ENCODE assay signal across 23 mouse cellular contexts in the genomic region with DNA sequence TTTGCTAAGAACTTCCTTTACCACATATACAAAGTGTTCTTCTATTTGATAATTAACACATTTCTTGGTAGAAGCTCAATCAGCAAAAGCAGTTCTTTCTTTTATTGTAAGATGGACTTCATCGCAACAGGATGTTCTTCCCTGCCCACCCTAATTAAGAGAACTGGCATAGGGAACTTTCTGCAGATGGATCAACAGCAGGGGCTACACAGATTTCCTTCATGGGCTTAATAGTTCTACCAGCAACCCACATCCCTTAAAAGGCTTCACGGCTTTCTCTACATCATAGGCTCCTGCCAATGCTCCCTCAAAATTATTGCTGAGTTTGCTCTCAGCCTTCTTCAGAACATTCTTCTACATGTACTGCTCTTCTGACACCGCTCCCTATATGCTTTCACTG.
"Had no signal": no experiment of that assay in that cellular context is flagged by ENCODE, and none has a peak within 500 bp of the region (broad histone marks: within the 10 kb centered on the region; RNA-seq: fewer than 3 reads in every experiment).

No protein-coding gene starts in this region.

- DNase-seq: kidney, adult 8-10 months; kidney, postnatal 10 days; kidney, postnatal 4 days; liver, postnatal 0 days; lung, embryonic 14.5 days; right cerebral cortex, adult 18-20 months; right cerebral cortex, postnatal 14 days; right cerebral cortex, postnatal 4 days; thymus, adult 2 months; thymus, postnatal 14 days; thymus, postnatal 4 days had no signal

- H3K27ac ChIP-seq: kidney, embryonic 15.5 days; left cerebral cortex, adult 2 months; liver, embryonic 14.5 days; macrophage; midbrain, embryonic 12.5 days; midbrain, embryonic 15.5 days; neural tube, embryonic 12.5 days; neural tube, embryonic 15.5 days; stomach, postnatal 0 days had no signal

- H3K9ac ChIP-seq: kidney, embryonic 15.5 days; liver, embryonic 14.5 days; liver, postnatal 0 days; lung, embryonic 14.5 days; midbrain, embryonic 12.5 days; midbrain, embryonic 15.5 days; neural tube, embryonic 12.5 days; neural tube, embryonic 15.5 days had no signal

- H3K27me3 ChIP-seq: kidney, embryonic 15.5 days; midbrain, embryonic 12.5 days; midbrain, embryonic 15.5 days; neural tube, embryonic 12.5 days; neural tube, embryonic 15.5 days had no signal

- H3K36me3 ChIP-seq: kidney, embryonic 15.5 days; midbrain, embryonic 12.5 days; midbrain, embryonic 15.5 days; neural tube, embryonic 12.5 days; neural tube, embryonic 15.5 days had no signal

- H3K4me2 ChIP-seq: kidney, embryonic 15.5 days; liver, embryonic 11.5 days; lung, embryonic 14.5 days; midbrain, embryonic 12.5 days; midbrain, embryonic 15.5 days; neural tube, embryonic 12.5 days; neural tube, embryonic 15.5 days had no signal

- H3K9me3 ChIP-seq: kidney, embryonic 15.5 days; midbrain, embryonic 12.5 days; midbrain, embryonic 15.5 days; neural tube, embryonic 12.5 days; neural tube, embryonic 15.5 days had no signal

- ATAC-seq: intestine, postnatal 0 days; liver, postnatal 0 days; lung, postnatal 0 days; midbrain, embryonic 15.5 days had no signal

- H3K4me3 ChIP-seq: kidney, embryonic 15.5 days; left cerebral cortex, adult 2 months; midbrain, embryonic 12.5 days; midbrain, embryonic 15.5 days; neural tube, embryonic 12.5 days; neural tube, embryonic 15.5 days had no signal

- H3K4me1 ChIP-seq: kidney, embryonic 15.5 days; midbrain, embryonic 12.5 days; midbrain, embryonic 15.5 days; neural tube, embryonic 12.5 days; neural tube, embryonic 15.5 days had no signal
